ENCODE assay signal across 9 mouse cellular contexts in genomic region chr10:116893753-116894152, GRCm38 (mm10). TPM values are rescaled to one million over a fixed set of nuclear protein-coding genes. Genes with fewer than 3 reads are reported as not detected.
A peak's percentile ranks its signal among the peaks of the same experiment; 100 is the strongest.
DNase-seq lines count a peak whose midpoint lies in the region; ATAC-seq and TF ChIP-seq lines count a peak whose summit lies in the region.
"Had no signal": no experiment of that assay in that cellular context is flagged by ENCODE, and none has a peak within 500 bp of the region (broad histone marks: within the 10 kb centered on the region; RNA-seq: fewer than 3 reads in every experiment).

No protein-coding gene starts in this region.

- no peak for TF ChIP-seq EP300 in MEL (IDR thresholded peaks at IDR 0.05; ENCODE audit: low read depth in 1 of 2, low read length in 2 of 2)

- intact Hi-C loops in left cerebral cortex, postnatal 4 days (cut with DNase I) = loop anchor here (10.0 kb wide), 2 partner anchors 569 to 689 kb away; no protein-coding TSS in a partner anchor

- no peak overlapping the region for H3K4me3 ChIP-seq in liver, adult 2 months (ENCODE audit: insufficient read depth, low read depth, low read length)
- no peak overlapping the region for H3K4me3 ChIP-seq in liver, embryonic 11.5 days (ENCODE audit: low read depth, low read length)
- H3K4me3 ChIP-seq in MEL (ENCODE audit: control insufficient read depth in 1 of 2, insufficient read depth in 1 of 2, low read depth in 2 of 2, low read length in 2 of 2) = peak overlapping the region in 1 of 2 experiments; percentile 35; a peak in 1 of 4 replicates
- H3K4me3 ChIP-seq: limb, embryonic 12.5 days had no signal

- 13% methylated on average over 3 of the region's 3 CpGs for WGBS in liver, adult 2 months
- WGBS in liver, embryonic 11.5 days = 12% methylated on average over 3 of the region's 3 CpGs

- no peak overlapping the region for H3K4me2 ChIP-seq in liver, embryonic 11.5 days
- H3K4me2 ChIP-seq: limb, embryonic 12.5 days had no signal

- peak; percentile 19 for DNase-seq in liver, adult 2 months (ENCODE audit: extremely low read depth, low read depth, low spot score)
- DNase-seq in liver, embryonic 11.5 days (ENCODE audit: low spot score) = no peak
- peak; percentile 41 for DNase-seq in MEL (ENCODE audit: low read depth, low spot score)
- peak; percentile 52 for DNase-seq in brain, embryonic 14.5 days (ENCODE audit: low read depth)
- peak; percentile 49 for DNase-seq in left cerebral cortex, postnatal 4 days
- peak; percentile 55 for DNase-seq in splenic B cell, adult 2 months (ENCODE audit: low read depth, low spot score)
- DNase-seq in spleen, postnatal 4 days (ENCODE audit: low spot score in 2 of 2) = no peak

- no peaks in the 10 kb centered on the region for H3K9me3 ChIP-seq in liver, embryonic 11.5 days (ENCODE audit: control insufficient read depth, low read length)
- no peaks in the 10 kb centered on the region for H3K9me3 ChIP-seq in MEL (replicated peaks; ENCODE audit: insufficient read depth, low read length)
- H3K9me3 ChIP-seq: limb, embryonic 12.5 days had no signal

- no peaks in the 10 kb centered on the region for H3K79me2 ChIP-seq in liver, adult 2 months (ENCODE audit: control insufficient read depth, insufficient read depth, low read length)
- no peaks in the 10 kb centered on the region for H3K79me2 ChIP-seq in MEL (ENCODE audit: control insufficient read depth, insufficient read depth, low read length, poor library complexity)

- ATAC-seq in liver, embryonic 11.5 days (replicated peaks; ENCODE audit: low FRiP score) = no peak
- ATAC-seq in frontal cortex, adult (ENCODE audit: low TSS enrichment) = peak; percentile 78

- no peaks in the 10 kb centered on the region for H3K27me3 ChIP-seq in liver, adult 2 months (ENCODE audit: control insufficient read depth, insufficient read depth, low read length)
- no peaks in the 10 kb centered on the region for H3K27me3 ChIP-seq in liver, embryonic 11.5 days (replicated peaks; ENCODE audit: control insufficient read depth, insufficient read depth, low read length)
- H3K27me3 ChIP-seq in MEL (ENCODE audit: control insufficient read depth in 1 of 2, insufficient read depth in 2 of 2, low read length in 2 of 2) = no peaks in the 10 kb centered on the region
- no peaks in the 10 kb centered on the region for H3K27me3 ChIP-seq in splenic B cell, adult 2 months (ENCODE audit: control insufficient read depth, insufficient read depth, low read length, poor library complexity, severe bottlenecking)
- H3K27me3 ChIP-seq: limb, embryonic 12.5 days had no signal

- no peak overlapping the region for H3K9ac ChIP-seq in liver, adult 2 months (ENCODE audit: low read depth, low read length)
- H3K9ac ChIP-seq in liver, embryonic 11.5 days (ENCODE audit: low read depth, low read length) = no peak overlapping the region
- H3K9ac ChIP-seq in MEL (ENCODE audit: control insufficient read depth, low read depth, low read length, poor library complexity, severe bottlenecking) = no peak overlapping the region
- H3K9ac ChIP-seq: limb, embryonic 12.5 days had no signal

- no peaks in the 10 kb centered on the region for H3K36me3 ChIP-seq in liver, adult 2 months (ENCODE audit: control insufficient read depth, insufficient read depth, low read length)
- no peaks in the 10 kb centered on the region for H3K36me3 ChIP-seq in liver, embryonic 11.5 days (ENCODE audit: control insufficient read depth, insufficient read depth, low read length)
- H3K36me3 ChIP-seq in MEL (ENCODE audit: control insufficient read depth in 1 of 2, insufficient read depth in 2 of 2, low read length in 2 of 2) = peaks cover 0 to 3% of the 10 kb centered on the region in 2 experiments; a peak in 1 of 4 replicates
- no peaks in the 10 kb centered on the region for H3K36me3 ChIP-seq in splenic B cell, adult 2 months (ENCODE audit: control insufficient read depth, insufficient read depth, low read length, poor library complexity, severe bottlenecking)
- H3K36me3 ChIP-seq: limb, embryonic 12.5 days had no signal

- TF ChIP-seq RAD21 in MEL (IDR thresholded peaks at IDR 0.05; ENCODE audit: low read depth, low read length) = peak; percentile 64

- TF ChIP-seq POLR2A in liver, adult 2 months (IDR thresholded peaks at IDR 0.05; ENCODE audit: extremely low read depth, insufficient read depth, low read length) = no peak
- no peak for TF ChIP-seq POLR2A in MEL (IDR thresholded peaks at IDR 0.05; ENCODE audit: control insufficient read depth in 1 of 2, insufficient read depth in 1 of 2, low read depth in 1 of 2, low read length in 2 of 2, poor library complexity in 1 of 2)
- no peak for TF ChIP-seq POLR2A in brain, embryonic 14.5 days (IDR thresholded peaks at IDR 0.05; ENCODE audit: borderline replicate concordance, extremely low read depth, insufficient read depth, insufficient read length, poor library complexity, severe bottlenecking)

- no peak overlapping the region for H3K27ac ChIP-seq in liver, adult 2 months (replicated peaks; ENCODE audit: insufficient read depth, low read depth, low read length)
- H3K27ac ChIP-seq in liver, embryonic 11.5 days (ENCODE audit: low read depth, low read length) = no peak overlapping the region
- H3K27ac ChIP-seq in MEL (ENCODE audit: control insufficient read depth, low read depth, low read length) = no peak overlapping the region
- H3K27ac ChIP-seq: limb, embryonic 12.5 days had no signal

- no peaks in the 10 kb centered on the region for H3K4me1 ChIP-seq in liver, adult 2 months (ENCODE audit: control insufficient read depth, insufficient read depth, low read length)
- H3K4me1 ChIP-seq in liver, embryonic 11.5 days (replicated peaks; ENCODE audit: control insufficient read depth, insufficient read depth, low read length) = no peaks in the 10 kb centered on the region
- 0 out of 4 replicates have a peak, but pooled peaks cover 0 to 5% of the 10 kb centered on the region in 2 experiments for H3K4me1 ChIP-seq in MEL (ENCODE audit: control insufficient read depth in 1 of 2, insufficient read depth in 2 of 2, low read length in 2 of 2)

- peak; percentile 31; the same call in 1 of the 2 replicates for TF ChIP-seq CTCF in liver, adult 2 months (IDR thresholded peaks at IDR 0.05; ENCODE audit: low read depth, low read length)
- peak in 2 of 3 experiments; percentile 33 to 65; a peak in 4 of 6 replicates for TF ChIP-seq CTCF in MEL (IDR thresholded peaks at IDR 0.05 in 2 of 3, conservative IDR thresholded peaks at IDR 0.05 in 1 of 3; ENCODE audit: control insufficient read depth in 1 of 3, insufficient read depth in 1 of 3, low read depth in 2 of 3, low read length in 3 of 3, poor library complexity in 1 of 3, severe bottlenecking in 1 of 3)
- TF ChIP-seq CTCF in brain, embryonic 14.5 days (IDR thresholded peaks at IDR 0.05; ENCODE audit: borderline replicate concordance, extremely low read depth, insufficient read depth, insufficient read length) = peak; percentile 63; the same call in 1 of the 2 replicates

TF ChIP-seq in MEL, 35 proteins besides CTCF, POLR2A, EP300 and RAD21:
- TF ChIP-seq ELF1 (IDR thresholded peaks at IDR 0.05; ENCODE audit: low read depth, low read length) (peak; percentile 11; the same call in 1 of the 2 replicates), ZC3H11A (IDR thresholded peaks at IDR 0.05; ENCODE audit: low read depth, low read length) (peak; percentile 46), ZNF384 (IDR thresholded peaks at IDR 0.05; ENCODE audit: low read depth, low read length) (no peak), NELFE (IDR thresholded peaks at IDR 0.05; ENCODE audit: low read depth, low read length) (no peak), TBP (IDR thresholded peaks at IDR 0.05; ENCODE audit: low read depth, low read length) (no peak), SMC3 (IDR thresholded peaks at IDR 0.05; ENCODE audit: low read depth, low read length) (peak; percentile 62)

RNA-seq across cellular contexts. Expression of gene Myrfl, which starts 3.0 kb away (rescaled TPM):
- total RNA-seq in liver, adult 2 months (2014; rRNA removed) = not detected in 2 replicates
- not detected in 2 replicates for polyA plus RNA-seq in liver, adult 2 months (2012; rRNA removed)
- polyA plus RNA-seq in liver, embryonic 11.5 days (2014; fragmentation: Nextera tagmentation; extraction: Ambion mirVana) = 0.08 and 0.16 TPM in 2 replicates
- total RNA-seq in MEL (2012; rRNA removed) = not detected in 2 replicates
- under 1 TPM in 1 of 2 experiments, not detected in 1; 0.03 TPM for polyA plus RNA-seq in MEL (2012; ENCODE audit: insufficient read depth in 1 of 2, insufficient read length in 2 of 2, low read depth in 1 of 2, low replicate concordance in 2 of 2, missing spikeins in 1 of 2)
- 0.05 and 0.10 TPM in 2 replicates for polyA plus RNA-seq in brain, embryonic 14.5 days (2012; rRNA removed)
- under 1 TPM; 0.14 to 0.20 TPM for total RNA-seq in left cerebral cortex, postnatal 4 days (2021)

RNA-seq across cellular contexts. Expression of gene Rab3ip, which starts 56.8 kb away (rescaled TPM):
- 23.9 and 25.9 TPM in 2 replicates for total RNA-seq in liver, adult 2 months (2014; rRNA removed)
- 57.7 and 66.5 TPM in 2 replicates for polyA plus RNA-seq in liver, adult 2 months (2012; rRNA removed)
- polyA plus RNA-seq in liver, embryonic 11.5 days (2014; fragmentation: Nextera tagmentation; extraction: Ambion mirVana) = 16.2 and 17.1 TPM in 2 replicates
- 15.2 and 16.8 TPM in 2 replicates for total RNA-seq in MEL (2012; rRNA removed)
- polyA plus RNA-seq in MEL (2012; ENCODE audit: insufficient read depth in 1 of 2, insufficient read length in 2 of 2, low read depth in 1 of 2, low replicate concordance in 2 of 2, missing spikeins in 1 of 2) = 10 to 100 TPM in 1 of 2 experiments, not detected in 1; 23.2 TPM
- polyA plus RNA-seq in brain, embryonic 14.5 days (2012; rRNA removed) = 48.9 and 65.7 TPM in 2 replicates
- total RNA-seq in left cerebral cortex, postnatal 4 days (2021) = 10 to 100 TPM; 41.2 to 42.9 TPM

Comparison
In these comparisons a context has a peak if more than half of its experiments do, and no peak if none do; other contexts are left out.
1. DNase-seq: peak in liver, adult 2 months (single experiment), MEL (single experiment), brain, embryonic 14.5 days (single experiment), left cerebral cortex, postnatal 4 days (single experiment) and splenic B cell, adult 2 months (single experiment); none in liver, embryonic 11.5 days (single experiment) and spleen, postnatal 4 days (0 of 2).
2. Peak in every context shown above with its lines, with median percentiles within 50 percentile points of each other: CTCF ChIP-seq.